Mouse (Mus musculus): ENCODE measurements around the gene Tarbp1. TPM values are rescaled to one million over a fixed set of nuclear protein-coding genes. Genes with fewer than 3 reads are reported as not detected.
"Not testable (repeated sequence)": the region's sequence is repeated elsewhere in the genome, so short reads cannot be mapped to it uniquely, and the experiment has no call there.

The Tarbp1 gene
- polyA plus RNA-seq, 1 experiment from 2014 or later, result 2.3 TPM

GRCm38 (mm10) chr8:126424946-126425345, 49.9 kb downstream of the Tarbp1 start:
- no peaks in the 10 kb centered on the region for H3K27me3 ChIP-seq (ENCODE audit: poor library complexity, severe bottlenecking)
- H3K4me3 ChIP-seq, result no peak overlapping the region
- H3K27ac ChIP-seq, result no peak overlapping the region
- no peak for DNase-seq (ENCODE audit: extremely low spot score, low spot score)
- peaks cover 25% of the 10 kb centered on the region for H3K4me1 ChIP-seq
- H3K9me3 ChIP-seq, result no peaks in the 10 kb centered on the region
- WGBS, result 86% methylated on average over 1 of the region's 1 CpGs
- H3K36me3 ChIP-seq (replicated peaks), result peaks cover 63% of the 10 kb centered on the region

GRCm38 (mm10) chr8:126424163-126424562, 50.7 kb downstream of the Tarbp1 start:
- Histone ChIP-seq H3K4me1 (peaks cover 25% of the 10 kb centered on the region), H3K27ac (no peak overlapping the region), H3K9me3 (no peaks in the 10 kb centered on the region), H3K4me3 (no peak overlapping the region), H3K36me3 (replicated peaks) (peaks cover 55% of the 10 kb centered on the region), H3K27me3 (ENCODE audit: poor library complexity, severe bottlenecking) (no peaks in the 10 kb centered on the region)
- DNase-seq (ENCODE audit: extremely low spot score, low spot score), result no peak
- 86% methylated on average over 4 of the region's 4 CpGs for WGBS

- H3K27ac ChIP-seq, result peak overlapping the region; percentile 91
- WGBS, result 14% methylated on average over 9 of the region's 9 CpGs
- DNase-seq (ENCODE audit: extremely low spot score, low spot score), result no peak
Observed at GRCm38 (mm10) chr8:126422920-126423300, 52.0 kb downstream of the Tarbp1 start.

GRCm38 (mm10) chr8:126422174-126422919, 52.5 kb downstream of the Tarbp1 start, which contains the start of gene Coa6:
TSS of gene Coa6 (plus strand) at chr8:126422515.
- under 1% methylated on average over 61 of the region's 61 CpGs for WGBS
- Histone ChIP-seq H3K4me1 (peaks cover 25% of the 10 kb centered on the region), H3K36me3 (replicated peaks) (peaks cover 37% of the 10 kb centered on the region), H3K9me3 (no peaks in the 10 kb centered on the region), H3K4me3 (peak within 1 kb of the TSS; percentile 94), H3K27ac (peak within 1 kb of the TSS; percentile 91), H3K27me3 (ENCODE audit: poor library complexity, severe bottlenecking) (no peaks in the 10 kb centered on the region)
- DNase-seq (ENCODE audit: extremely low spot score, low spot score), result peak; percentile 98

More at GRCm38 (mm10) chr8:126422920-126423300, 52.0 kb downstream of the Tarbp1 start:
- Histone ChIP-seq H3K27me3 (ENCODE audit: poor library complexity, severe bottlenecking) (no peaks in the 10 kb centered on the region), H3K9me3 (no peaks in the 10 kb centered on the region), H3K4me1 (peaks cover 25% of the 10 kb centered on the region), H3K4me3 (peak overlapping the region; percentile 94), H3K36me3 (replicated peaks) (peaks cover 43% of the 10 kb centered on the region)

GRCm38 (mm10) chr8:126420834-126421233, 54.0 kb downstream of the Tarbp1 start:
- Histone ChIP-seq H3K4me1 (peaks cover 25% of the 10 kb centered on the region), H3K9me3 (no peaks in the 10 kb centered on the region), H3K27me3 (ENCODE audit: poor library complexity, severe bottlenecking) (no peaks in the 10 kb centered on the region), H3K36me3 (replicated peaks) (peaks cover 22% of the 10 kb centered on the region), H3K27ac (no peak overlapping the region), H3K4me3 (no peak overlapping the region)
- 79% methylated on average over 3 of the region's 3 CpGs for WGBS
- no peak for DNase-seq (ENCODE audit: extremely low spot score, low spot score)

GRCm38 (mm10) chr8:126405030-126405429, 69.8 kb downstream of the Tarbp1 start:
- H3K9me3 ChIP-seq, result no peaks in the 10 kb centered on the region

GRCm38 (mm10) chr8:126404550-126404949, 70.3 kb downstream of the Tarbp1 start:
- H3K9me3 ChIP-seq; H3K27ac ChIP-seq; H3K36me3 ChIP-seq (replicated peaks); H3K27me3 ChIP-seq (ENCODE audit: poor library complexity, severe bottlenecking); H3K4me1 ChIP-seq; H3K4me3 ChIP-seq: not testable (repeated sequence)
- peak; percentile 37 for DNase-seq (ENCODE audit: extremely low spot score, low spot score)

More at GRCm38 (mm10) chr8:126405030-126405429, 69.8 kb downstream of the Tarbp1 start:
- no peak for DNase-seq (ENCODE audit: extremely low spot score, low spot score)
- no peak overlapping the region for H3K4me3 ChIP-seq
- H3K27me3 ChIP-seq (ENCODE audit: poor library complexity, severe bottlenecking), result no peaks in the 10 kb centered on the region
- H3K36me3 ChIP-seq (replicated peaks), result no peaks in the 10 kb centered on the region
- no peak overlapping the region for H3K27ac ChIP-seq
- peaks cover 7% of the 10 kb centered on the region for H3K4me1 ChIP-seq
- 79% methylated on average over 4 of the region's 4 CpGs for WGBS

GRCm38 (mm10) chr8:126398349-126398748, 76.5 kb downstream of the Tarbp1 start:
- Histone ChIP-seq H3K36me3 (replicated peaks) (no peaks in the 10 kb centered on the region), H3K4me1 (peaks cover 12% of the 10 kb centered on the region), H3K4me3 (no peak overlapping the region), H3K9me3 (no peaks in the 10 kb centered on the region), H3K27me3 (ENCODE audit: poor library complexity, severe bottlenecking) (no peaks in the 10 kb centered on the region), H3K27ac (no peak overlapping the region)
- DNase-seq (ENCODE audit: extremely low spot score, low spot score), result no peak
- 82% methylated on average over 3 of the region's 3 CpGs for WGBS

GRCm38 (mm10) chr8:126395917-126396316, 78.9 kb downstream of the Tarbp1 start:
- WGBS, result 72% methylated on average over 5 of the region's 5 CpGs
- DNase-seq (ENCODE audit: extremely low spot score, low spot score), result no peak

GRCm38 (mm10) chr8:126395386-126395785, 79.5 kb downstream of the Tarbp1 start:
- Histone ChIP-seq H3K27me3 (ENCODE audit: poor library complexity, severe bottlenecking) (no peaks in the 10 kb centered on the region), H3K4me3 (no peak overlapping the region), H3K27ac (no peak overlapping the region), H3K9me3 (no peaks in the 10 kb centered on the region), H3K4me1 (peaks cover 5% of the 10 kb centered on the region), H3K36me3 (replicated peaks) (no peaks in the 10 kb centered on the region)
- no peak for DNase-seq (ENCODE audit: extremely low spot score, low spot score)
- WGBS, result 83% methylated on average over 9 of the region's 9 CpGs

More at GRCm38 (mm10) chr8:126395917-126396316, 78.9 kb downstream of the Tarbp1 start:
- H3K4me3 ChIP-seq, result no peak overlapping the region
- H3K9me3 ChIP-seq, result no peaks in the 10 kb centered on the region
- H3K27me3 ChIP-seq (ENCODE audit: poor library complexity, severe bottlenecking), result no peaks in the 10 kb centered on the region
- no peak overlapping the region for H3K27ac ChIP-seq
- H3K36me3 ChIP-seq (replicated peaks), result no peaks in the 10 kb centered on the region
- peaks cover 5% of the 10 kb centered on the region for H3K4me1 ChIP-seq

GRCm38 (mm10) chr8:126391541-126391940, 83.3 kb downstream of the Tarbp1 start:
- H3K27ac ChIP-seq, result no peak overlapping the region
- no peaks in the 10 kb centered on the region for H3K9me3 ChIP-seq
- DNase-seq (ENCODE audit: extremely low spot score, low spot score), result no peak
- no peaks in the 10 kb centered on the region for H3K36me3 ChIP-seq (replicated peaks)
- peaks cover 5% of the 10 kb centered on the region for H3K4me1 ChIP-seq
- H3K4me3 ChIP-seq, result no peak overlapping the region
- WGBS, result 83% methylated on average over 2 of the region's 2 CpGs
- no peaks in the 10 kb centered on the region for H3K27me3 ChIP-seq (ENCODE audit: poor library complexity, severe bottlenecking)

- H3K4me1 ChIP-seq, result no peaks in the 10 kb centered on the region; the same call in 1 of the 2 replicates
- H3K27me3 ChIP-seq (ENCODE audit: poor library complexity, severe bottlenecking), result no peaks in the 10 kb centered on the region
- H3K27ac ChIP-seq, result no peak overlapping the region
- DNase-seq (ENCODE audit: extremely low spot score, low spot score), result no peak
- no peak overlapping the region for H3K4me3 ChIP-seq
- 89% methylated on average over 4 of the region's 4 CpGs for WGBS
- H3K36me3 ChIP-seq (replicated peaks), result no peaks in the 10 kb centered on the region
- H3K9me3 ChIP-seq, result no peaks in the 10 kb centered on the region
Observed at GRCm38 (mm10) chr8:126387566-126387965, 87.3 kb downstream of the Tarbp1 start.

- peak; percentile 27 for DNase-seq (ENCODE audit: extremely low spot score, low spot score)
- 68% methylated on average over 5 of the region's 5 CpGs for WGBS
- H3K4me3 ChIP-seq, result no peak overlapping the region
- H3K27ac ChIP-seq, result no peak overlapping the region
- H3K36me3 ChIP-seq (replicated peaks), result no peaks in the 10 kb centered on the region
- no peaks in the 10 kb centered on the region for H3K4me1 ChIP-seq
- H3K27me3 ChIP-seq (ENCODE audit: poor library complexity, severe bottlenecking), result no peaks in the 10 kb centered on the region
- H3K9me3 ChIP-seq, result no peaks in the 10 kb centered on the region
Observed at GRCm38 (mm10) chr8:126382749-126383148, 92.1 kb downstream of the Tarbp1 start.
